Mouse (Mus musculus) lung, postnatal 0 days (tissue): ENCODE measurements around the gene Hoxd4. TPM values are rescaled to one million over a fixed set of nuclear protein-coding genes. Genes with fewer than 3 reads are reported as not detected.

Experiments used
- ATAC-seq: fragments of 200-750 bp; cut with Nextera tagmentation; 2 replicates; pipeline ENCODE4 v1.8.0; 2017; ENCODE audit warnings: moderate library complexity
- DNase-seq: peaks from one replicate; pipeline ENCODE4 v3.0.0-alpha.2; 2016; ENCODE audit warnings: low spot score
- H3K27ac ChIP-seq: fragments of 300-500 bp; sonication (generic); 2 replicates; pipeline ENCODE4 v1.5.1; 2014; ENCODE audit warnings: antibody characterized with exemption, mild to moderate bottlenecking, low read length, mixed read lengths
- H3K27me3 ChIP-seq: fragments of 300-500 bp; sonication (generic); replicated peaks from 2 replicates; pipeline ENCODE4 v1.6.1; 2014; ENCODE audit warnings: low read length, mixed read lengths; ENCODE audit not compliant: insufficient read depth
- H3K36me3 ChIP-seq: fragments of 300-500 bp; sonication (generic); 2 replicates; pipeline ENCODE4 v1.6.1; 2014; ENCODE audit warnings: low read length, mixed read lengths; ENCODE audit not compliant: insufficient read depth
- H3K4me1 ChIP-seq: fragments of 300-500 bp; sonication (generic); 2 replicates; pipeline ENCODE4 v1.6.1; 2014; ENCODE audit warnings: antibody characterized with exemption, low read depth, low read length, mixed read lengths; ENCODE audit not compliant: insufficient read depth
- H3K4me2 ChIP-seq: fragments of 300-500 bp; sonication (generic); replicated peaks from 2 replicates; pipeline ENCODE4 v1.6.1; 2014; ENCODE audit warnings: low read depth, mild to moderate bottlenecking, low read length, moderate library complexity, mixed read lengths
- H3K4me3 ChIP-seq: fragments of 300-500 bp; sonication (generic); 2 replicates; pipeline ENCODE4 v1.5.1; 2014; ENCODE audit warnings: low read depth, low read length
- H3K9ac ChIP-seq: fragments of 300-500 bp; sonication (generic); replicated peaks from 2 replicates; pipeline ENCODE4 v1.6.1; 2014; ENCODE audit warnings: low read depth, mild to moderate bottlenecking
- H3K9me3 ChIP-seq: fragments of 300-500 bp; sonication (generic); 2 replicates; pipeline ENCODE4 v1.6.1; 2016; ENCODE audit warnings: low read length, mixed read lengths
- CTCF ChIP-seq: IDR thresholded peaks from 2 replicates; pipeline ENCODE4 v1.5.1; 2016; ENCODE audit warnings: antibody characterized with exemption, mild to moderate bottlenecking
- EP300 ChIP-seq: IDR thresholded peaks from 2 replicates; pipeline ENCODE4 v1.6.1; 2016; ENCODE audit warnings: antibody characterized with exemption, mild to moderate bottlenecking, control low read depth
- WGBS: fragments of 180-500 bp; shearing (Covaris S2); extraction: QIAGEN DNeasy Blood & Tissue Kit; methylation state at CpG from one replicate; pipeline ENCODE4 v1.1.7; 2014; 5-methylcytosine and 5-hydroxymethylcytosine counted together
- polyA plus RNA-seq: library from polyadenylated mRNA; unstranded; fragments of >200 nt; fragmentation: Nextera tagmentation; extraction: Ambion mirVana; gene quantifications from 2 replicates; pipeline ENCODE4 v1.2.1, GENCODE M21; 2015

The Hoxd4 gene
- polyA plus RNA-seq, 1 experiment from 2014 or later = not detected

DNA sequence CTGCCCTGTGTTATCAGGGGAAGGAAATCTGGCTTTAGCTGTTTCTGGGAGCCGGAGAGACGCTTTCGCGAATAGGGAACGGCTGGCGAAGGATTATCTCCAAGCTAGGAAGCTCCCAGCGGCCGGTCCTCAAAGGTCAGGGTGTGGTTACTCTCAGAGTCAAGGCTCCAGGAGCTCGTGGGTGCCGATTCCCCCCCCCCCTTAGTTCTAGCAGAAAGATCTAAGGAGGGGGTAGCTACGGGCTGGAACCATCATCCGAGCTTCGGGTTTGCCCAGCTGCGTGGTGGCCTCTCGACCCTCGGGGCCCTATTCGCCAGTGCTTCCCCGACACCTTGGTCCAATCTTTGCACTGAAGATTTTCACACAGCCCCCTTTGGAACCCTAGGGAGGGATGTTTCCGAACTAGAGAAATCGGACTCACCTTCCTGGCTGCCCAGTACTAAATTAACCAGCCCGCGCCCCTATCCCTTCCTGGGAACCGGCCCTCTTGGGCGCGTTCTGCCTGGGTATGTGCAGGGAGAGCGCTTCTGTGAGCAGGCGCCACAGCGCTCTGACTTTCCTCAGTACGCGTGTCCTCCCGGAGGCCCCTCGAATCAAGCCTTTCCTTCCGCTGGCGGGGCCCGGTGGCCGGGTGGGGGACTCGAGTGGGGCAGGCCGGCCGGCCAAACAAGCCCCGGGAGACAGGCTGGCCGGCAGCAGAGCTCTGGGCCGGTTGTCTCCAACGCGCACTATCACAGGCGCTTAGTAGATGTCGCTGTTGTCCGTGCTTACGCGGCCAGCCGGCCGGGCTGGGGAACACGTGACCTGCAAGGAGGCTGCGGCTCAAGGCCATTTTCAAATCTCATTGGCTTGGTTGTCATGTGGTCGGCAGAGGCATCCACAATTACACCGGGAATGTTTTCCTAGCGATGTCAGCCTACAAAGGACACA is 20.4 kb upstream of the Hoxd4 start, which contains the start of gene Hoxd10:
Gene Hoxd10 (plus strand): TSS at position 903 of the 930 bp plus-strand sequence.
- TF ChIP-seq CTCF (peak; percentile 56), EP300 (no peak)
- no peaks in the 10 kb centered on the region for H3K36me3 ChIP-seq
- H3K4me3 ChIP-seq = no peak within 1 kb of the TSS
- peaks cover 95% of the 10 kb centered on the region for H3K27me3 ChIP-seq
- H3K27ac ChIP-seq = no peak within 1 kb of the TSS
- WGBS = 3% methylated on average over 46 of the region's 56 CpGs
- peak; percentile 68 for ATAC-seq
- no peaks in the 10 kb centered on the region for H3K9me3 ChIP-seq
- peak; percentile 60 for DNase-seq
- no peak within 1 kb of the TSS for H3K9ac ChIP-seq
- no peak within 1 kb of the TSS for H3K4me2 ChIP-seq
- H3K4me1 ChIP-seq = no peaks in the 10 kb centered on the region

- no peak for DNase-seq
- WGBS = 4% methylated on average over 35 of the region's 35 CpGs
- no peak overlapping the region for H3K4me2 ChIP-seq
Measured at GRCm38 (mm10) chr2:74691995-74692807, 19.5 kb upstream of the Hoxd4 start.

DNA sequence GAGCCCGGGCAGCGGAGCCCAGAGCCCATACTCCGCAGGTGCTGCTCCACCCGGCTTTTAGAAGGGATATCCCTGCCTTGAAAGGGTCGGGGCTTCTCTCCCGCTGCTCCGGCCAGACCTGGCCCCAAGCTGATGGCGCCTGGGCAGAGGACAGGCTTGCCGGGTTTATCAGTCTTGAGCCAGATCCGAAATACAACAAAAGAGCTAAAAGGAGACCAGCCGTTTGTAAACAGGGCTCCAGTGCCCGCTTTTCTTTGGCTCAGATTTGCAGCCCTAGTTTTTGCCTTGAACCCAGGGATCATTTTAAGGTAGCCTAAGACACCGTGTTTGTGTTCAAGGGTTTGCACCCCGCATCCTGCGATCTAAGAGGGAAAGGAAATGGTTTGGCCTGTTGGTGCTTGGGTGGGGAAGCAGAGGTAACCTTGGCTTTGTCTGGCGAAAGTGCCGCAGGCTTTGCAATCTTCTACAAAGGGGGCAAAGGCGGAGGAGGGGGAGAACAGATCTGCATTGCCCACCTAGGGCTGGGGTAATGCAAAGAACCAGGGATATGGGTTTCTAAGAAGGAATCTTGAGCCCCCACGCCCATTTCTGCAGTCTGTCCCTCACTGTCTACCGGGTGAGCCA is 18.8 kb upstream of the Hoxd4 start:
- Histone ChIP-seq H3K36me3 (no peaks in the 10 kb centered on the region), H3K4me1 (0 out of 2 replicates have a peak, but pooled peaks cover 5% of the 10 kb centered on the region), H3K4me3 (no peak overlapping the region), H3K27me3 (peaks cover 95% of the 10 kb centered on the region), H3K4me2 (no peak overlapping the region), H3K27ac (no peak overlapping the region), H3K9ac (no peak overlapping the region), H3K9me3 (no peaks in the 10 kb centered on the region)
- ATAC-seq (no peak), DNase-seq (no peak)
- TF ChIP-seq EP300 = no peak
- no peak for TF ChIP-seq CTCF
- WGBS = under 1% methylated on average over 20 of the region's 20 CpGs

More at GRCm38 (mm10) chr2:74691995-74692807, 19.5 kb upstream of the Hoxd4 start:
- no peak for ATAC-seq
- Histone ChIP-seq H3K27ac (no peak overlapping the region), H3K9ac (no peak overlapping the region), H3K9me3 (no peaks in the 10 kb centered on the region), H3K4me3 (no peak overlapping the region), H3K36me3 (no peaks in the 10 kb centered on the region), H3K27me3 (peaks cover 95% of the 10 kb centered on the region), H3K4me1 (no peaks in the 10 kb centered on the region)
- TF ChIP-seq EP300 (no peak), CTCF (no peak)

DNA sequence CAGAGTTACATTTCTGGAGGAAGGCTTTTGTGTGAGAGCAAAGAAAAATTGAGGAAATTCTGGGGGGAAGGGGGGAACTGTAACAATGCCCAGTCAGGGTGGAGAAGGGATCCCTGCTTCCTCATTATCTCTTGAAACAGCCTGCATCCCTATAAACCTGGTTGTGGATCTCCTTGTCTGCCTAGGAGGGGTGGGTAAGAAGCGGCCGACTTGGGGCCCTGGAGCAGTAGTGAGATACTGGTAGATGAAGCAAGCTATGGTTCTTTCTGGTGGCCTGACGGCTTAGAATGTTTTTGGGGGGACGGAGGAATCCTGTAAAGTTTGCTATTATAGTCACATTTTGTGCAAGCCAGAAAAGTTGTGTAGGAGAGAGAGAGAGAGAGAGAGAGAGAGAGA is 18.3 kb upstream of the Hoxd4 start:
- Histone ChIP-seq H3K4me1 (0 out of 2 replicates have a peak, but pooled peaks cover 5% of the 10 kb centered on the region), H3K4me3 (no peak overlapping the region), H3K36me3 (no peaks in the 10 kb centered on the region), H3K9ac (no peak overlapping the region), H3K27me3 (peaks cover 95% of the 10 kb centered on the region), H3K9me3 (no peaks in the 10 kb centered on the region), H3K27ac (no peak overlapping the region), H3K4me2 (no peak overlapping the region)
- TF ChIP-seq CTCF (no peak), EP300 (no peak)
- 13% methylated on average over 4 of the region's 4 CpGs for WGBS
- no peak for ATAC-seq
- DNase-seq = no peak

GRCm38 (mm10) chr2:74694066-74694465 is 17.7 kb upstream of the Hoxd4 start:
- ATAC-seq (no peak), DNase-seq (no peak)
- H3K27ac ChIP-seq = no peak overlapping the region
- WGBS = 3% methylated on average over 16 of the region's 16 CpGs
- TF ChIP-seq CTCF (peak; percentile 53), EP300 (no peak)
- H3K27me3 ChIP-seq = peaks cover 95% of the 10 kb centered on the region
- no peak overlapping the region for H3K4me2 ChIP-seq
- H3K36me3 ChIP-seq = no peaks in the 10 kb centered on the region
- H3K4me1 ChIP-seq = 0 out of 2 replicates have a peak, but pooled peaks cover 5% of the 10 kb centered on the region
- H3K9ac ChIP-seq = no peak overlapping the region
- no peaks in the 10 kb centered on the region for H3K9me3 ChIP-seq
- H3K4me3 ChIP-seq = no peak overlapping the region

DNA sequence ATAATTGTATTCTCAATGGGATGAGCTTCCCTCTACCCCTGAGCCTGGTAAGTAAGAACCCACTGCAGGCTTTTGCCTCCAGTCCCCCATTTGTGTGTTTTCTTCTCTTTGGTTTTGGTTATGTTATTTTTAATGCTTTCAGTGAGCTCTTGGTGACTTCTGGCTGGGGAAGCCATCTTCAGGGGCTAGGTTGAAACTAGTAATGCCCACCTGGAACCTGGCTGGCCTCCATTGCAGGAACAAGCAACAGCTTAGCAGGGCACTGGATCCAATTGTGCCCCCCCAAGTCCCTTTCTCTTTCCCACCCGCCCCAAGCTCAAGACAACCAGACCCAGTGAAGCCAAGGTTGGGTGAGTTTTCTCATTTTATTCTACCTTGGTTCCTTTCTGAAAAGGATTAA is 16.3 kb upstream of the Hoxd4 start:
- ATAC-seq = no peak
- TF ChIP-seq CTCF (no peak), EP300 (no peak)
- Histone ChIP-seq H3K36me3 (no peaks in the 10 kb centered on the region), H3K9ac (no peak overlapping the region), H3K9me3 (no peaks in the 10 kb centered on the region), H3K4me1 (0 out of 2 replicates have a peak, but pooled peaks cover 5% of the 10 kb centered on the region), H3K27ac (no peak overlapping the region), H3K27me3 (peaks cover 97% of the 10 kb centered on the region), H3K4me2 (no peak overlapping the region), H3K4me3 (no peak overlapping the region)
- no peak for DNase-seq
- 9% methylated on average over 1 of the region's 1 CpGs for WGBS
